Mouse (Mus musculus) kidney, postnatal 36 days (tissue): ENCODE results near the gene Zfp426.

Experiments used
- DNase-seq, 2 experiments: peaks; one replicate each; pipeline ENCODE4 v3.0.0; 2021 to 2022; ENCODE audit warnings: mixed read lengths in 2 of 2

The Zfp426 gene

GRCm38 (mm10) chr9:20453647-20454046, 38.9 kb downstream of the Zfp426 start:
- DNase-seq: peak; percentile 4 to 27

DNA sequence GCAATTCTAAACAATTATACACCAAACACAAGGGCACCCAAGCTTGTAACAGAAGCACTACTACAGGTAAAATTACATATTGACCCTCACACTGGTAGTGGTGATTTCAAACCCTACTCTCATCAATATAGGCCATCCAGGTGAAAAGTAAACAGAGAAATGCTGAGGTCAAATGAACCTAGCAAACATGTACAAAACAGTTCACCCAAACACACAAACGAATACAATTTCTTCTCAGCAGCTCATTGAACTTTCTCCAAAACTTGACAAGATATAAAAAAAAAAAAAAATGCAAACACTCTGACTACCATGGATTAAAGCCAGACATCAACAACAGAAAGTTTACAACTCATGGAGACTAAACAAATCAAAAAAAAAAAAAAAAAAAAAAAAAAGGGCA, 41.1 kb downstream of the Zfp426 start:
- DNase-seq: no peak

DNA sequence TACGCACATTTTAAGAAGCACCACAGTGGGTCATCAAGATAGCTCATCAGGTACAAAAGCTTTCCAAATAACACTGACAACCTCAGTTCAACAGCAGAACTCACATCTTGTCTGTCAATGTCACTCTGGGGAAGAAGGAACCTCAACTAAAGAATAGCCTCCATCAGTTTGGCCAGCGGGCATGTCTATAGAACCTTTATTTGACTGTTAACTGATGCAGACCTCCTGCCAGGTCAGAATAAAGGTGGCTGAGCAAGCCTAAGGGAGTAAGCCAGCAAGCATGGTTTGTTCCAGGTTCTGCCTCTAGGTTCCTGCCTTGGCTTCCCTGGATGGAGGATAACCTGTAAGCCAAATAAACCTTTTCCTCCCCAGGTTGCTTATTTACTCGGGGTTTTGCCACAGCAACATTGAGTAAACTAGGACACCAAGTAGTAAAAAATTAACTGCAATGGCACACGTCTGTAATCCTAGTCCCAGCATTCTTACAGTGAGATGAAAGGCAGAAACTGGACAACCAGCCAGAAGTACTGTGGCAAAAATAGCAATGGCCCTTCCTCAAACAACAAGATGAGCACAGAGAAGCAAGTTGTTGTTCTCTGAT, 49.3 kb downstream of the Zfp426 start:
- DNase-seq: peak; percentile 32 to 76

GRCm38 (mm10) chr9:20430004-20430403, 62.5 kb downstream of the Zfp426 start:
- no peak for DNase-seq
